Mouse (Mus musculus) E14TG2a.4 (cell line): ENCODE results near the gene Paxbp1.

Experiments used
- CTCF ChIP-seq: conservative IDR thresholded peaks from 2 replicates; pipeline ENCODE4 v1.5.1; 2014; ENCODE audit warnings: low read length
- POU5F1 ChIP-seq: IDR thresholded peaks from 2 replicates; pipeline ENCODE4 v1.6.1; 2014; ENCODE audit warnings: low read length, borderline replicate concordance

- TF ChIP-seq CTCF, result no peak
- no peak for TF ChIP-seq POU5F1
Measured at GRCm38 (mm10) chr16:91057741-91058140, 13.4 kb upstream of the Paxbp1 start.
